Mouse (Mus musculus): Measurements from ENCODE around the gene Nfic. TPM values are rescaled to one million over a fixed set of nuclear protein-coding genes. Genes with fewer than 3 reads are reported as not detected.

The Nfic gene
- polyA plus RNA-seq, 1 experiment from 2014 or later = 10.1 TPM

DNA sequence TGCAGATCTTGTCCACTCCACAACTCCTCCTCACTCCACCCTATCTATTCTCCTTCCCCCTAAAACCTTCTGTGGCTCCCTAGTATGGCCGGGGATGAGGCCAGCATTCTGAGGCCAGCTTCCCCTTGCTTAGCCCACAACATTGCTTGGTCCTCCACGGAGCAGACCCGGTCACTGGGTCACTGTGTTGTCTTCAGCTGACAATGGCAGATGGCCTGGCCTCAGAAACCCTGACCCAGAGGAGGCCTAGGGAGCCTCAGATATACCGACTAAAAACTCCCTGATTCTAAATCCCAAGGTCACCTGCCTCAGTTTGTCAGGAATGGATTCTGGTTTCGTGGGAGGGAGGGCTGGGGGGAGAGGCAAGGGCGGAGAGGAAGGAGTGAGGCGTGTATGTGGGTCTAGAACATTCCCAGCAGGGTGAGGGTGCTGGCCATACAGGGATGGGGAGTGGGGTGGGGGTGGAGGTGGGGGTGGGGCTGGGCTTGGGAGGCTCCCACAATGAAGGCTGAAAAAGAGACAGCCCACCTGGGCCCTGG lies 53.1 kb downstream of the Nfic start:
- Histone ChIP-seq H3K36me3 (peaks cover 37% of the 10 kb centered on the region), H3K9ac (no peak overlapping the region), H3K4me2 (peak overlapping the region; percentile 46)

DNA sequence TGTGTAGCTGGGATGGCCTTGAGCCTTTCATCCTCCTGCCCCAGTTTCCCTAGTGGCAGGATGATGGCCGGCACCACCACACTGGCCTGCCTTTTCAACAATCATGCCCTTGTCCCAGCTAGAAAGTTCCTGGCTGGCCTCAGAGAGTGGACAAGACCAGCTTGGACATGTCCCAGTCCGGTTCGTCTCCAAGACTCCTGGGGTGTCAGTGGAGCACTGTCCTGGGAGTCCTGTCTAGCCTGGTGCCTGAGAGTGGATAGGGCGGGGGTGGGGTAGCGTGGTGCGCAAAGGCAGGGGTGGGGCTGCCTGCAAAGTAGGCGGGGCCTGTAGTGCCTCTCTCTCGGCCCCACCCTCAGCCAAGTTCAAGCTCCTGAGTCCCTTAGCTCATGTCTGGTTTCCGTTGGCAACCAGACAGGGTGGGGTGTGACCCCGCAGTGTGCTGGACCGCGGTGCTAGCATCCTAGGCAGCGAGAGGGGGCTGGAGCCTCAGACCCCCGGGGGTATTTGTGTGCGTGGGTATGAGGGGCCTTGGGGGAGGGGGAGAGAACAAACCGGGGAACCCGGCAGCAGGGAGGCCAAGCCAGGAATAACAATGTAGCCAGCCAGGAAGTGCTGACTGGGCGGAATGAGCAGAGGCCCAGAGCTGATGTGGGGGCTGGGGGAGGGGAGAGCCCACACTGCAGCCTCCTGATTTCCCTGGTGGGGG lies 53.8 kb downstream of the Nfic start:
- H3K27me3 ChIP-seq (replicated peaks) = peaks cover 51% of the 10 kb centered on the region
- no peaks in the 10 kb centered on the region for H3K9me3 ChIP-seq (replicated peaks)
- peak overlapping the region; percentile 46 for H3K4me2 ChIP-seq
- H3K27ac ChIP-seq = peak overlapping the region; percentile 73
- WGBS (ENCODE audit: insufficient replicate concordance) = 7% methylated on average over 18 of the region's 18 CpGs
- peaks cover 51% of the 10 kb centered on the region for H3K4me1 ChIP-seq
- peaks cover 33% of the 10 kb centered on the region for H3K36me3 ChIP-seq
- peak; percentile 80 for ATAC-seq
- no peak overlapping the region for H3K4me3 ChIP-seq
- H3K9ac ChIP-seq = 0 out of 2 replicates have a peak overlapping the region, but pooled peaks have one; percentile 23

More for the DNA sequence above, 53.1 kb downstream of the Nfic start:
- H3K9me3 ChIP-seq (replicated peaks) = no peaks in the 10 kb centered on the region
- peaks cover 57% of the 10 kb centered on the region for H3K4me1 ChIP-seq
- H3K27ac ChIP-seq = peak overlapping the region; percentile 70
- no peak; the same call in 1 of the 2 replicates for ATAC-seq
- 39% methylated on average over 7 of the region's 7 CpGs for WGBS (ENCODE audit: insufficient replicate concordance)
- H3K27me3 ChIP-seq (replicated peaks) = peaks cover 58% of the 10 kb centered on the region
- no peak overlapping the region for H3K4me3 ChIP-seq

DNA sequence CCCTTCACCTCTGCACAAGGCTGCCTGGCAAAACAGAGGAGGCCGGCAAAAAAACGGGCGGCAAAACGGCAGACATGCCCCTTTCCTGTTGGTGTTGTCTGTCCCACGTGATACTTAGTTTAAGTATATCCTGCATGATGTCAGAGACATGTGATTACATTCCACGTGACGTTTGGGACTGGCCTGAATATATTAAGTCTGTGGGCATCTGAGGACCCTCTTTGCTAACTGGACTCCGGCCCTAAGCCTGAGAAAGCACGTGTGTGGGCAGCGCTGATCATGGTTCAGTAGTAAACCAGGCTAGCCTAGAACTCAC lies 54.3 kb downstream of the Nfic start:
- WGBS (ENCODE audit: insufficient replicate concordance) = 37% methylated on average over 10 of the region's 10 CpGs

DNA sequence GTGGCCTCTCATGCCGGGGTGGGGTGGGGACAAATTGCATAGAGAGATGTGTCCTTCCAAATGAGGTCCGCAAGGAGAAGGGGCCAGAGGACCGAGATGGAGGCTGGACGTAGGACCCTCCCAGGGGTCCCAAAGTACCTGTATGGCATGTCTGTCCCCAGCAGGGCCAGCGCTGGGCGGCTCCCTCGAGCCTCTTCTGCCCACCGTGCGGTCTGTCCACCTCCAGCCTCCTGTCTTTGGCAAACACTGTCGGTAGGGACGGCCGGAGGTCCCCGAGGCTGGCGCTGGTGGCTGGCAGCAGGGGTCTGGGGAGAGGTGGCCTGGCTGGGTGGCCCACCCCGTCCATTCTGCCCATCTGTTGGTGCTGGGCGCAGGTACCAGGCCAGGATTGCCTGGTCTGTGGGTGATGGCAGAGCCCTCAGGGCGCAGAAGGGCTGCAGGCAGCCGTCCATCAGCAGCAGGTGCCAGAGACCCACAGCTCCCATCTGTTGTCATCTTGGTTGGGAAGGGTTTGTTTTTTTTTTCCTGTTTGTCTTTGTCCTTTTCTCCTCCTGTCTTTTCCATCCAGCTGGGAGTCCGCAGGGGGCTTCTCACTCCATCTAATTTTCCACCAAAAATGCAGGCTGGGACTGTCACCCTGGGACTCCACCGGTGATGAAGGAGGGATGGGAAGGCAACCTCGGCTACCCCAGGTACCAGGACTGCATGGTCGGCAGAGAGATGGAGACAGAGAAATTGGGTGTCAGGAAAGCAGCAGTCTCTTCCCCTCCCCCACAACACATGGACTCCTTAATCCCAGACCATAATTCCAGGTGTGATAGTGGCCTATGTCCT lies 54.8 kb downstream of the Nfic start:
- H3K36me3 ChIP-seq = peaks cover 27% of the 10 kb centered on the region
- peaks cover 40% of the 10 kb centered on the region for H3K27me3 ChIP-seq (replicated peaks)
- H3K4me3 ChIP-seq = no peak overlapping the region
- H3K9me3 ChIP-seq (replicated peaks) = no peaks in the 10 kb centered on the region
- no peak overlapping the region for H3K27ac ChIP-seq
- ATAC-seq = no peak
- H3K4me1 ChIP-seq = peaks cover 44% of the 10 kb centered on the region
- 0 out of 2 replicates have a peak overlapping the region, but pooled peaks have one; percentile 46 for H3K4me2 ChIP-seq
- WGBS (ENCODE audit: insufficient replicate concordance) = 76% methylated on average over 22 of the region's 22 CpGs
- no peak overlapping the region for H3K9ac ChIP-seq

More for the DNA sequence above, 54.3 kb downstream of the Nfic start:
- Histone ChIP-seq H3K9ac (no peak overlapping the region), H3K27me3 (replicated peaks) (peaks cover 46% of the 10 kb centered on the region), H3K9me3 (replicated peaks) (no peaks in the 10 kb centered on the region), H3K36me3 (peaks cover 33% of the 10 kb centered on the region), H3K4me3 (no peak overlapping the region), H3K27ac (peak overlapping the region; percentile 73), H3K4me1 (peaks cover 46% of the 10 kb centered on the region), H3K4me2 (peak overlapping the region; percentile 46)
- no peak; the same call in 1 of the 2 replicates for ATAC-seq

DNA sequence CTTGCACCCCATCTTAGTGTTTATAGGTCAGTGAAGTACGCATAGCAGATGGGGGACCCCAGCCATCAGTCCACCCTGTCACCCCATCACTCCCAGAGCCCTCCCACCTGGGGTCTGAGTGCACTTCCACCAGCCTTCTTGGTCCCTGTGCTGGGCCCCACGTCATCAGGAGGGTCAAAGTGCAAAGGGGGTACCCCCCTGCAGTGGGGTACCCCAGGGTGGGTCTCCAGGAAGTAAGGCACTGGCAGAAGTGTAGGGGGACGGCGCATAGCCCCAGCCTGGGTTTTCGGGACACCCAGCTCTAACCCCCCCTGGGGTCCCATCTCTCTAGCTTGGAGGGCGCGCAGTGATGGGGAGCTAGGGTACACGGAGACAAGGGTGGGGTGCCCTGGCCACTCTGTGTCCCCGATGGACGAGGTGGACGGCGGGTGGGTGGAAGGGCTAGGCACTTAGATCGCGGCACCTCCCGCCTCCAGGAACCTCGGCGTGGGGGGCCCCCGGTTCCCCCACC lies 55.6 kb downstream of the Nfic start:
- Histone ChIP-seq H3K9ac (no peak overlapping the region), H3K27ac (no peak overlapping the region), H3K4me1 (peaks cover 38% of the 10 kb centered on the region), H3K27me3 (replicated peaks) (peaks cover 35% of the 10 kb centered on the region), H3K36me3 (peaks cover 26% of the 10 kb centered on the region), H3K4me2 (no peak overlapping the region), H3K4me3 (no peak overlapping the region), H3K9me3 (replicated peaks) (no peaks in the 10 kb centered on the region)
- ATAC-seq = no peak
- 82% methylated on average over 18 of the region's 18 CpGs for WGBS (ENCODE audit: insufficient replicate concordance)

DNA sequence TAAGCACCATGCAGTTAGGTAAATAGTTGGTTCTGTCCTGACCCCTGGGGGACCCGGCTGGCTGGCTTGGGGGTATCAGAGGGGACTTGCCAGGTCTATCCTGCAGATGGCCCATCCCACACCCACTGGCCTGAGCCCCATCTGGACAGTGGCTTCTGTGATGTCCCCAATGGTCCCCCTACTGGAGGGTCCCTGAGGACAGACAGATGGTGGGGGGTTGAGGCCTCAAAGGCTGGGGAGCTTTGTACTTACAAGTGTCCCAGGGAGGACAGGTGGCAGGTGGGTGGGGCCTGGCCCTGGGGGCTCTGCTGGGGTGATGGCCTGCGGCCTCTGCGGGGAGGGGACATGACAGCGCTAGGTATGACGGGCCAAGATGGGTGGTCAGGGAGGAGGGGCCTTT lies 56.1 kb downstream of the Nfic start:
- Histone ChIP-seq H3K4me3 (no peak overlapping the region), H3K4me2 (no peak overlapping the region), H3K9me3 (replicated peaks) (no peaks in the 10 kb centered on the region), H3K27ac (no peak overlapping the region), H3K4me1 (peaks cover 35% of the 10 kb centered on the region), H3K9ac (no peak overlapping the region), H3K27me3 (replicated peaks) (peaks cover 29% of the 10 kb centered on the region), H3K36me3 (peaks cover 20% of the 10 kb centered on the region)
- WGBS (ENCODE audit: insufficient replicate concordance) = 70% methylated on average over 5 of the region's 5 CpGs
- no peak for ATAC-seq

DNA sequence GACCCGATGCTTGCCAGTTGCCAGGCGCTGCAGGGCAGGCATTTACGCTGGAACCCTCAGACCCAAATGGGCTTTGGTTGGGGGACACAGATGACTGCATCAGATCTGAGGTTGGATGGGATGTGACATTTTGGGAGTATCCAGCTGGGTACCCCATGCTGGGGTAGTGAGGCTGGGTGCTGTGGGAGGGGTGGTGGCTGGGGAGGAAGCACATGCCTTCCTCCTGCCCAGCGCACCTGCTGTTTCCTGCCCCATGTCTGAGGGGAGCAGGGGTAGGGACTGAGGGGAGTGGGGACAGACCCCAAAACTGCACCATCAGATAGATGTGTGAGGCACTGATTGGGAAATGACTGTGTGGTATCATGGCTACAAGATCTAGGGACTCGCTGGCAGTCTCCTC lies 58.7 kb downstream of the Nfic start:
- peaks cover 9% of the 10 kb centered on the region for H3K27me3 ChIP-seq (replicated peaks)

DNA sequence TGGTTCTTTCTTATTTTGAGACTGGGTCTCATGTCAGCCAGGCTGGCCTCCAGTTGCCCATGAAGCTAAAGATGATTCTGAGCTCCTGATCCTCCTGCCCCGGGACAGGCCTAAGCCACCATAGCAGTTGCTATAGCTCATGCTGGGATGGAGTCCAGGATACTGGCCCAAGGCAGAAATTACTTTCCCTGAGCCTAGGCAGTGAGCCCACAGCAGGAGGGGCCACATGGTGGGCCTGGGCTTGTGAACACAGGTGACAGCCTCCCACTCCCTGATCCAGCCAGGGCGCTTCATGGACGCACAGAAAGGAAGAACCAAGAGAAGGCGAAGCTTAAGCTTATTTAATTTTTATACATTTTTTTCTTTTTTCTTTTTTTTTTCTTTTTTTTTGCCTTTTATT lies 59.6 kb downstream of the Nfic start:
- 83% methylated on average over 4 of the region's 4 CpGs for WGBS (ENCODE audit: insufficient replicate concordance)
- H3K4me3 ChIP-seq = no peak overlapping the region
- peaks cover 27% of the 10 kb centered on the region for H3K4me1 ChIP-seq
- no peak overlapping the region for H3K4me2 ChIP-seq
- no peaks in the 10 kb centered on the region for H3K9me3 ChIP-seq (replicated peaks)
- H3K27ac ChIP-seq = no peak overlapping the region
- H3K36me3 ChIP-seq = peaks cover 23% of the 10 kb centered on the region
- no peak for ATAC-seq
- H3K27me3 ChIP-seq (replicated peaks) = peaks cover 9% of the 10 kb centered on the region
- H3K9ac ChIP-seq = no peak overlapping the region

More for the DNA sequence above, 58.7 kb downstream of the Nfic start:
- peaks cover 36% of the 10 kb centered on the region for H3K4me1 ChIP-seq
- WGBS (ENCODE audit: insufficient replicate concordance) = 81% methylated on average over 5 of the region's 5 CpGs
- H3K4me3 ChIP-seq = no peak overlapping the region
- no peak for ATAC-seq
- H3K9me3 ChIP-seq (replicated peaks) = no peaks in the 10 kb centered on the region
- peaks cover 19% of the 10 kb centered on the region for H3K36me3 ChIP-seq
- no peak overlapping the region for H3K9ac ChIP-seq
- H3K27ac ChIP-seq = no peak overlapping the region
- no peak overlapping the region for H3K4me2 ChIP-seq

DNA sequence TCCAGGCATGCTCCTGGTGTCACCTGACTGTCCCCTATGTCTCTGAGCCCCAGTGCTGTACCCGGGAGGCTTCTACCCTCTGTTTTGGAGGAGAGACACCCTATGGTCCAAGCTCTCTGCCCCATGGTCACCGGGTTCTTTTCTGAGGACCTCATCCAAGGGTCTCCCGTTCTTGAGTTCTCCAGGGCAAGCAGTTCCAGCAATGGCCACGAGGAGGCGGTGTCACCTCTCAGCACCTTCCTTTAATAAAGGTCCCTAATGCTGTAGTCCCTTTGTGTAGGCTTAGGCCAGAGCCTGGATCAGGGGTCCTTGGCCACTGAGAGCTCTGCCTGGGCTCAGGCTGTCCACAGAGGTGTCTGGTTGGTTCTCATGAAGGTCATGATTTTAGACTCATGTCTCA lies 60.3 kb downstream of the Nfic start:
- Histone ChIP-seq H3K4me3 (no peak overlapping the region), H3K27me3 (replicated peaks) (peaks cover 4% of the 10 kb centered on the region), H3K9me3 (replicated peaks) (no peaks in the 10 kb centered on the region), H3K9ac (no peak overlapping the region), H3K27ac (no peak overlapping the region), H3K4me2 (no peak overlapping the region), H3K36me3 (peaks cover 19% of the 10 kb centered on the region), H3K4me1 (peaks cover 28% of the 10 kb centered on the region)
- 7% methylated on average over 5 of the region's 5 CpGs for WGBS (ENCODE audit: insufficient replicate concordance)
- ATAC-seq = no peak

DNA sequence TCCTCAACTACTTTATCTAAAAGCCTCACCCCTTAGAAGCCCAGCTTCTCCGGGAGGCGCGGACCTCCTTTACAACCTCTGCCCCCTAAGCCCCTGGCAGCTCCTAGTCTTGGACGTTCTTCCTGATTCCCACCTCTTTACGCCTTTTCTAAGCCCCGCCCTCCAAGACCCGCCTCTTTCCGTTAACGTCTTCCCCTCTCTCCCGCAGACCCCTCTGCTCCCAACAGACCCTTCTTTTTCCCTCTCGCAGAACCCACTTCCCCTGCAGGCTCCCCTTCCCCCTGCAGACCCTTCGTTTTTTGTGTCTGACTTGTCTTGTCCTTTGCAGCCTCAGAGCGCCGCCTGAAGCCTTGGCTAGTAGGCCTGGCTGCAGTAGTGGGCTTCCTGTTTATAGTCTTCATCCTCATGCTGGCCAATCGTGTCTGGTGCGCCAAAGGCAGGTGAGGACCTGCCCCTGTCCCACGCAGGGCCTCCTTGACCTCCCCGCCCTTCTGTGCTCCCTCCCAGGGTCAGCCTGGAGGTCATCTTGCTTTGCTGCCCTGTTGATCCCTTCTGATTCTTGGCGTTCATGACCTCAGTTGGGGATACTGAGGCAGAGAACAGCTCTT lies 61.9 kb downstream of the Nfic start:
- 4% methylated on average over 19 of the region's 19 CpGs for WGBS (ENCODE audit: insufficient replicate concordance)
- Histone ChIP-seq H3K4me3 (peak overlapping the region; percentile 40), H3K27ac (peak overlapping the region; percentile 53), H3K4me1 (peaks cover 43% of the 10 kb centered on the region), H3K9me3 (replicated peaks) (no peaks in the 10 kb centered on the region), H3K9ac (peak overlapping the region; percentile 53), H3K4me2 (peak overlapping the region; percentile 68), H3K36me3 (peaks cover 19% of the 10 kb centered on the region), H3K27me3 (replicated peaks) (no peaks in the 10 kb centered on the region; the same call in 1 of the 2 replicates)
- ATAC-seq = no peak

DNA sequence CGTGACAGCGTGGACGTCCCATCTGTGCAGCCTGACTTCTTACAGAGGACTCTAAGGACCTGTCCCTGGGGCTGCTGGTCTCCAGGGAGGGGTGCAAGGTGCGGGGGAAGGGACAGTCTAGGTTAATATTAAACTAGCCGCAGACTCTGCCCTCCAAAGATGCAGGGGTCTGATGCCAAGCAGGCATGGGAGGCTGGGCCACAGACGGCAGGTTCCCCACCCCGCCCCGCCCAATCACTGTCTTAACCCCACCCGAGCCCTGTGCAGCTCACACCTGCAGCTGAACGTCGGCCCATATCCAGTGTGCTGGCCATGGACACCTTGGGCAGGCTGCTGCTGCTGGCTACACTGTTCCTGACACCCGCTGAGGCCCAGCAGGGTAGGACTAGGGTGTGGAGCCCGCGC lies 62.7 kb downstream of the Nfic start, which contains the start of gene Smim24:
Smim24 (plus strand) TSS at position 271 of the 405 bp plus-strand sequence.
- no peak for ATAC-seq
- peaks cover 43% of the 10 kb centered on the region for H3K4me1 ChIP-seq
- H3K27me3 ChIP-seq (replicated peaks) = no peaks in the 10 kb centered on the region; the same call in 1 of the 2 replicates
- peaks cover 27% of the 10 kb centered on the region for H3K36me3 ChIP-seq
- H3K9me3 ChIP-seq (replicated peaks) = no peaks in the 10 kb centered on the region
- peak within 1 kb of the TSS; percentile 40 for H3K4me3 ChIP-seq
- H3K27ac ChIP-seq = peak within 1 kb of the TSS; percentile 53
- H3K4me2 ChIP-seq = peak within 1 kb of the TSS; percentile 68
- H3K9ac ChIP-seq = peak within 1 kb of the TSS; percentile 53
- 55% methylated on average over 14 of the region's 14 CpGs for WGBS (ENCODE audit: insufficient replicate concordance)
